Mouse (Mus musculus): ENCODE data around the gene Cd40. TPM values are rescaled to one million over a fixed set of nuclear protein-coding genes. Genes with fewer than 3 reads are reported as not detected.
A peak's percentile ranks its signal among the peaks of the same experiment; 100 is the strongest.

The Cd40 gene
- polyA plus RNA-seq, 1 experiment from 2014 or later = 7.8 TPM

DNA sequence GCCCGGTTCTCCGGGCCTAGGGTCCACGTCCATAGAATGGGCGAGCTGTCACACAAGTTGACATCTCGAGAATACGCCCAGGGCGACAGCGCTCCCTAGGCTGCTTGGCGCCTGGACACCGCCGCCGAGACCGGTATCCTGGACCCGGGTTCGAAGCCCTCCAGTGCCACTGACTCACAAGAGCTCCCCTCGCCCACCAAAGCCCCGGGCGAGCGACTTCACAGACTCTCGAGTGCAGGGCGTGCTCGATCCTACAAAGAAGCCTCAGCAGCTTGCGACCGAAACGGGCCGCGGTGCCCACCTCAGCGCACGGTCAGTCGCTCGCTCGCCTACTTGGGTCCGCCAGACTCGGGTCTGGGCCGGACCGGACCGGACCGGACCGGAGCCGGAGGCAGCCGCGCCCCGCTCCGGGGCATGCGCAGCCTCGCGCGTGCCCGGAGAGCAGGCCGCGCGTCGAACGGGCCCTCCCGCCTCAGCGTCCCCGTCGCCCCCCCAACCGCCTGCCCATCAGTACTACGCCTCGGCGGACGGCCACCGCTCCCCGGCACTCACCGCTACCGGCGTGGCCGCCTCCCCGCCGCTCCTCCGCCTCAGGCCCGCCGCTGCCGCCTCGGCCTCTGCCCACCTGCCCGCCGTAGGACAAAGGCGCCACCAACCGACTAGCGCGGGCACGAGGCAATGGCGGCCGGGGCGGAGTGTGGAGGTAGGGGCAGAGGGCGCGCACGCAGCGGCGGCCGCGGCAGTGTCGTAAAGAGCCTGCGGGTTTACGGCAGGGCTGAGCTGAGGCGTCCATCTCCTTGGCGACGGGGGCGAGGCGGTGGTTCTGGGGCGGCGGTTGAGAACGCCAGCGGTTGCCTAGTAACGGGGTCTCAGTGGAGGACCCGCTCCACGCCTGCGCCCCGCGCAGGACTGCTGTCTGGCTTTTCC lies 21.0 kb upstream of the Cd40 start, which contains the start of gene Ncoa5:
Gene Ncoa5 (minus strand): TSS at position 737 of the 927 bp plus-strand sequence.
- Histone ChIP-seq H3K9me3 (no peaks in the 10 kb centered on the region), H3K9ac (replicated peaks) (peak within 1 kb of the TSS; percentile 97), H3K27ac (peak within 1 kb of the TSS; percentile 89), H3K4me1 (replicated peaks) (peaks cover 19% of the 10 kb centered on the region), H3K4me3 (replicated peaks) (peak within 1 kb of the TSS; percentile 95), H3K27me3 (no peaks in the 10 kb centered on the region), H3K4me2 (peak within 1 kb of the TSS; percentile 82), H3K36me3 (no peaks in the 10 kb centered on the region)
- 1% methylated on average over 106 of the region's 111 CpGs for WGBS
- ATAC-seq (ENCODE audit: insufficient number of reproducible peaks, insufficient read depth, low FRiP score, low TSS enrichment, low read depth) = peak; percentile 96

DNA sequence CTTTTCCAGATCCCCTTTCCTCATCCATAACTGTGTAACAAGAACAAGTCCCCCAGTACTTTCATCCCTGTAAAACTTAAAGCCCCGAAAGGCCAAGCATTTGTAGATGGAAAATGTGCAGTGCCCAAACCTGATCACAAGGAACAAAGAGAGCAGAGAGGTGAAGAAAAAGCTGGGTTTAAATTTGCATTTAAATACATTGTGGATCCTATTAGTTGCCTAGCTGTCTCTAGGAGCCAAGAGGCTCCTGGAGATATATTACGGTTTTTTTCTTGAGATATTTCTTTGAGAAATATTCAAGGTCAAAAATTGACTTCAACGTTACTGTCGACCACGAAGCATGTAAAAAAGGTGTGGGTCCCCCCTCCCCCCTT lies 20.4 kb upstream of the Cd40 start:
- Histone ChIP-seq H3K36me3 (no peaks in the 10 kb centered on the region), H3K27ac (peak overlapping the region; percentile 89), H3K27me3 (no peaks in the 10 kb centered on the region), H3K9ac (replicated peaks) (no peak overlapping the region; the same call in 1 of the 2 replicates), H3K9me3 (no peaks in the 10 kb centered on the region), H3K4me2 (peak overlapping the region; percentile 45), H3K4me3 (replicated peaks) (peak overlapping the region; percentile 13; the same call in 1 of the 2 replicates), H3K4me1 (replicated peaks) (peaks cover 19% of the 10 kb centered on the region)
- WGBS = 44% methylated on average over 5 of the region's 5 CpGs
- ATAC-seq (ENCODE audit: insufficient number of reproducible peaks, insufficient read depth, low FRiP score, low TSS enrichment, low read depth) = no peak

DNA sequence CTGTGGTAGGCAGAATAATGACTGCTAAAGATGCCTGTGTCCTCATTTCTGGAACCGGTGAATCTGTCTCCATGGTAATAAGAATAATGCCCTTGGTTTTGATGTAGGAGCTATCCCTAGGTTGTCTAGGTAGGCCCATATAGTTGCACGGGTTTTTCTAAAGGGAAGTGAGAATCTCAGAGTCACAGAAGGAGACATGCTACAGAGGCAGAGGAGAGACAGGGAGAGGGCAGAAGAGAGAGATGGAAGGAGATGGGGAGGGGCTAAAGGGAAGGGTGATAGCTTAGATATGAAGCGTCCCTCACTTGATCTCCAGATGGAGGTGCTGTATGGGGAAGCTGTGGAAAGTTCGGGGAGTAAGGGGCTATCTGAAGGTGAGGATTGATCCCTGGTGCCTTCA lies 18.0 kb upstream of the Cd40 start:
- ATAC-seq (ENCODE audit: insufficient number of reproducible peaks, insufficient read depth, low FRiP score, low TSS enrichment, low read depth) = no peak
- H3K27me3 ChIP-seq = no peaks in the 10 kb centered on the region
- no peak overlapping the region for H3K4me2 ChIP-seq
- no peak overlapping the region for H3K9ac ChIP-seq (replicated peaks)
- 59% methylated on average over 4 of the region's 4 CpGs for WGBS
- H3K4me3 ChIP-seq (replicated peaks) = no peak overlapping the region
- H3K9me3 ChIP-seq = no peaks in the 10 kb centered on the region
- no peaks in the 10 kb centered on the region for H3K36me3 ChIP-seq
- H3K27ac ChIP-seq = no peak overlapping the region
- peaks cover 17% of the 10 kb centered on the region for H3K4me1 ChIP-seq (replicated peaks)

DNA sequence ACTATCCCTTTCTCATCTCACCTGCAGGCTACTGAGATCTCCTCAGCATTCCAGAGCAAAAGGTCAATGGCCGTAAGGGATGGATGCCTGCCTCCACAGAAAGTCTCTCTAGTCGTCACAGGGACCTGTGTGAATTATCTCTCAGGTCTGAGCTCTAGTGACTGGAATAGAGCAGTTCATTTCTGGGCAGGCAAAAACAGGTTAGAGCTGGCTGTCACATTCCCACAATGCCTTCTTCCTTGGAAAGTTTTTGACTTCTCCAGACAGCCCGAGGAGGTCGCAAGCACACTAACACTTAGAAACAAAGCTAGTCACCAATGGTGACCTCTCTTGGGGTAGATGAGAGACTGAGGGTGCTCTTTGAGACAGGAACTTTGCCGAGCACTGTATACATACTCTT lies 13.3 kb upstream of the Cd40 start:
- Histone ChIP-seq H3K4me2 (no peak overlapping the region), H3K9me3 (no peaks in the 10 kb centered on the region), H3K27me3 (peaks cover 10% of the 10 kb centered on the region; the same call in 1 of the 2 replicates), H3K36me3 (no peaks in the 10 kb centered on the region), H3K4me1 (replicated peaks) (peaks cover 5% of the 10 kb centered on the region; the same call in 1 of the 2 replicates), H3K4me3 (replicated peaks) (no peak overlapping the region), H3K9ac (replicated peaks) (no peak overlapping the region), H3K27ac (no peak overlapping the region)
- ATAC-seq (ENCODE audit: insufficient number of reproducible peaks, insufficient read depth, low FRiP score, low TSS enrichment, low read depth) = no peak
- WGBS = 67% methylated on average over 5 of the region's 5 CpGs

DNA sequence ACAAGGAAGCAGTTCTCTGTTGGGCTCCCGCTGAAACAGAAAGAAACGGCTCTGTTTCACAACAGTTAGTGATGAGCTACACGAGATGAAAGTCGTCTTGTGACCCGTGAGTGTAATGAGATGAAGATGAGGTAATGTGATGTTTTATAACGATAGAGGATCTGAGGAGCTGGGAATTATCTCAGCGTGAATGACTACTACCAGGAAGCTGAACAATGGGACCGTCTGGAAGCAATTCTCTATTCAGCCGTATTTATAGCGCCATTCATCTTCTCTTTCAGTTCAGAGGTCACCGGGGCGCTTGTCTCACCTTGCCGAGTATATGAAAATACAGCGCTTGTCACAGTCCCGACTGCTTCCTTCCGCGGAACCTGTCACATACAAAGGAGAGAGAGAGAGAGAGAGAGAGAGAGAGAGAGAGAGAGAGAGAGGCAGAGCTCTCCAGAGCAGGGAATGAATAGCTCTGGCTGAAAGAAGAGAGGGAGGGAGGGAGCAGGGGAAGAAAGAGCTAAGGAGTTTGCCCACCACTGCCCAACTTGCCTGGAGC lies 12.3 kb upstream of the Cd40 start:
- H3K27me3 ChIP-seq = peaks cover 10% of the 10 kb centered on the region; the same call in 1 of the 2 replicates
- peak overlapping the region; percentile 18; the same call in 1 of the 2 replicates for H3K4me2 ChIP-seq
- H3K9me3 ChIP-seq = no peaks in the 10 kb centered on the region
- H3K27ac ChIP-seq = no peak overlapping the region
- ATAC-seq (ENCODE audit: insufficient number of reproducible peaks, insufficient read depth, low FRiP score, low TSS enrichment, low read depth) = no peak
- no peak overlapping the region for H3K4me3 ChIP-seq (replicated peaks)
- WGBS = 7% methylated on average over 17 of the region's 17 CpGs
- no peak overlapping the region for H3K9ac ChIP-seq (replicated peaks)
- peaks cover 5% of the 10 kb centered on the region; the same call in 1 of the 2 replicates for H3K4me1 ChIP-seq (replicated peaks)
- H3K36me3 ChIP-seq = no peaks in the 10 kb centered on the region

DNA sequence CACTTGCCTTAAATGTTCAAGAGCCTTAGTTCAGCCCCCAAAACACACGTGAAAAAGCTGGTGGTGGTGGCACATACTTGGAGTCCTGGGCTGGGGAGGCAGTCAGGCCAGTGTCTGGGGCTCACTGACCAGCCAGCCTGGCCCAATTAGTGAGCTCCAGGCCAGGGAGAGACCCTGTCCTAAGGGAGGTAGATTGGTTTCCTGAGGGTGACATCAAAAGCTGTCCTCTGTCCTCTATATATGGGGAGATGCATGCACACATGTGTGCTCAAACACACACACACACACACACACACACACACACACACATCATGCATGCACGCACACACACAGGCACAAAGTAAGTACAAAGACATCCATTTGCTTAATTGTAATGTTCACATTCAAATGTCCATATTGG lies 11.7 kb upstream of the Cd40 start:
- no peak for ATAC-seq (ENCODE audit: insufficient number of reproducible peaks, insufficient read depth, low FRiP score, low TSS enrichment, low read depth)
- no peak overlapping the region for H3K4me3 ChIP-seq (replicated peaks)

DNA sequence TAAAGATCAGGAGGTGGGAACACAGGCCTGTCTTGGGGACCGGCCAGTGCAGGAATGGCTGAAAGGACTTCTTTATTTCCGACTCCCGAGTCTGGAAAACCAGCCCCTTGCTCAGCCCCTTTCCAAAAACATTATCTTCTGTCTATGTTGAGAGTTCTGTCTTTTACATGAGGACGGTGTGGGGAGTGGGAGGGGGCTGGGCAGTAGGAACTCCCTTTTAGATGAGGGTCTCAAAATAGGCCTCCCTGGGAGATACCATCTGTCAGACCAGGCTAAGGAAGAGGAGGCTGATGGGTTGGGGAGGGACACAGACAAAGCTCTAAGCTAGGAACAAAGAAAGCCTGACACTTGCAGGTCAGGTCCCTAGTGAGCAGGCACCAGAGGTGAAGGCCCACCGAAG lies 6.4 kb upstream of the Cd40 start:
- no peaks in the 10 kb centered on the region for H3K9me3 ChIP-seq
- WGBS = 64% methylated on average over 5 of the region's 5 CpGs
- no peak overlapping the region for H3K9ac ChIP-seq (replicated peaks)
- no peak overlapping the region for H3K4me2 ChIP-seq
- ATAC-seq (ENCODE audit: insufficient number of reproducible peaks, insufficient read depth, low FRiP score, low TSS enrichment, low read depth) = no peak
- no peaks in the 10 kb centered on the region for H3K36me3 ChIP-seq
- H3K27ac ChIP-seq = no peak overlapping the region
- H3K27me3 ChIP-seq = peaks cover 10% of the 10 kb centered on the region; the same call in 1 of the 2 replicates
- no peaks in the 10 kb centered on the region for H3K4me1 ChIP-seq (replicated peaks)
- no peak overlapping the region for H3K4me3 ChIP-seq (replicated peaks)

More for the DNA sequence above, 11.7 kb upstream of the Cd40 start:
- peaks cover 10% of the 10 kb centered on the region; the same call in 1 of the 2 replicates for H3K27me3 ChIP-seq
- H3K9me3 ChIP-seq = no peaks in the 10 kb centered on the region
- peaks cover 5% of the 10 kb centered on the region; the same call in 1 of the 2 replicates for H3K4me1 ChIP-seq (replicated peaks)
- no peak overlapping the region for H3K9ac ChIP-seq (replicated peaks)
- H3K36me3 ChIP-seq = no peaks in the 10 kb centered on the region
- H3K27ac ChIP-seq = no peak overlapping the region
- 55% methylated on average over 2 of the region's 2 CpGs for WGBS
- no peak overlapping the region for H3K4me2 ChIP-seq

DNA sequence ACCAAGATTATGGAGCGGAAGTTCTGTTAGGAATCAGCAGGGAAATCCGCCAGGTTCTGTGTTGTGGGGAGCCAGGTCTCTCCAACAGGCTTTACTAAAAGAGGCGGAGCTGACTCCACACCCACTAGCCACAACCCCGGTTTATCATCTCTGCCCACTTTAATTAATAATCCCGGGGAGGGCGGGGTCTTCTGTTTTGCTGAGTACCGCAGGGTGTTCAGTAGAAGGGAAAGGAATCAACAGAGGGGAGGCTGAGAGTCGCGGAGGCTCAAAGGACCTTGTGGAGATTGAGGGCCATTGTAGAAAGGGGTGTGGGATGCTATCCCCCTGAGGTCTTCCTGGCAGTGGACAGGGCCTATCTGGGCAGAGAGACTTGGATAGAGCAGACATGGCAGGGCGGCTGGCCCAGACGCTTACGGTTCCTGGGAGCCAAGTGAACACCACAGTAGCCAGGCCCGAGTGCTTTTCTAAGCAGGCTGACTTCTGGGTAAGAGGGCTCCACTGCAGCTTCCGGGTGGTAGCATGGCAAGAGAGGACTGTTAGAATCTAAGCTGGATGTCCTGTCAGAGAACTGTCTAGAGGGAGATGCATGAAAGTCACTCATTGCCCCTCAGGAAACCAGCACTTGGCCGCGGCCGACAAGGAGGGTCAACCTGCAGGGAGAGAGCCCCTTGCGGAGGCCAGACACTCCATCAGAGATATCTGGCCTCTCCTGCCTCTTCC lies 4.4 kb upstream of the Cd40 start:
- Histone ChIP-seq H3K9ac (replicated peaks) (no peak overlapping the region), H3K9me3 (no peaks in the 10 kb centered on the region), H3K4me2 (no peak overlapping the region), H3K27me3 (peaks cover 10% of the 10 kb centered on the region; the same call in 1 of the 2 replicates), H3K4me1 (replicated peaks) (peaks cover 13% of the 10 kb centered on the region; the same call in 1 of the 2 replicates), H3K36me3 (no peaks in the 10 kb centered on the region), H3K4me3 (replicated peaks) (no peak overlapping the region), H3K27ac (no peak overlapping the region)
- no peak for ATAC-seq (ENCODE audit: insufficient number of reproducible peaks, insufficient read depth, low FRiP score, low TSS enrichment, low read depth)
- 83% methylated on average over 18 of the region's 18 CpGs for WGBS

DNA sequence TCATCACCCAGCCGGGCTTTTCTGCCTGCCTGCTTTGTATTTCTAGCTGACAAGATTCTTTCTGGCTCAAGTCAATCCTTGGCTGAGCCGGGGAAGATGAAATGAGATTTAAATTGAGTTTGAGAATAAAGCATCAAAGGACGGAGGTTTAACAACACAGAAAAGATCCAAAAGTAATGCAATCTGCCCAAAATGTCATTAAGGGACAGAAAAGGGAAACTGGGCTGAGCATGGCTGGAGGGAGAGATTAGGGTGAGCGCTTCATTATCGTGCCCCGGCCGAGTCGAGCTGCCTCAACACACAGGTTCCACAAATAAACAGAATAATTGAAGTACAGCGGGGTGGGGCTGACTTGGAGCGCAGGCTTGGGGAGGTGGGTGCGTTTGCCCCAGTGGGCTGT lies 3.9 kb upstream of the Cd40 start:
- H3K4me3 ChIP-seq (replicated peaks) = no peak overlapping the region
- no peak overlapping the region for H3K27ac ChIP-seq
- no peak overlapping the region for H3K9ac ChIP-seq (replicated peaks)
- peaks cover 18% of the 10 kb centered on the region for H3K4me1 ChIP-seq (replicated peaks)
- peaks cover 12% of the 10 kb centered on the region; the same call in 1 of the 2 replicates for H3K27me3 ChIP-seq
- no peak overlapping the region for H3K4me2 ChIP-seq
- no peaks in the 10 kb centered on the region for H3K9me3 ChIP-seq
- ATAC-seq (ENCODE audit: insufficient number of reproducible peaks, insufficient read depth, low FRiP score, low TSS enrichment, low read depth) = no peak
- H3K36me3 ChIP-seq = no peaks in the 10 kb centered on the region
- 58% methylated on average over 11 of the region's 11 CpGs for WGBS

DNA sequence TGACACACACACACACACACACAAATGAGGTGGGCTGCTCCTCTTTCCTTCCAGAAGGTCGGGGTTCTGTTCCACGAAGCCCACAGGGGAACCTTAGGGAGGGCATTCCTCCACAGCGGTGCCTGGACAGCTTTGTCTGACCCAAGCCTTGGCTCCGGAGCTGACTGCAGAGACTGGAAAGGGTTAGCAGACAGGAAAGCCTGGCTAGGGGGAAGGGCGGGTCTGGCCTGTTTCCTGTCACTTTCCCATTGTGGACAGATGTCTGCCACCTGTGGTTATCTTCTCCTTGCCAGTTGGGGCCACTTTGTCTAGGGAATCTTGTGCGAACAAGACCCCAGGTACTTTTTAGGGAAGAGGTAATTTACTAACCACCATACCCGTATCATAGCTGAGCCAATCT lies 478 bp downstream of the Cd40 start:
- H3K9ac ChIP-seq (replicated peaks) = peak overlapping the region; percentile 52

More for the DNA sequence above, 478 bp downstream of the Cd40 start:
- H3K4me3 ChIP-seq (replicated peaks) = peak overlapping the region; percentile 29
- peaks cover 19% of the 10 kb centered on the region; the same call in 1 of the 2 replicates for H3K27me3 ChIP-seq
- WGBS = under 1% methylated on average over 7 of the region's 7 CpGs
- H3K36me3 ChIP-seq = no peaks in the 10 kb centered on the region
- peaks cover 19% of the 10 kb centered on the region for H3K4me1 ChIP-seq (replicated peaks)
- no peaks in the 10 kb centered on the region for H3K9me3 ChIP-seq
- no peak for ATAC-seq (ENCODE audit: insufficient number of reproducible peaks, insufficient read depth, low FRiP score, low TSS enrichment, low read depth)
- H3K4me2 ChIP-seq = peak overlapping the region; percentile 58
- H3K27ac ChIP-seq = no peak overlapping the region

Measured in limb, embryonic 12.5 days (tissue).